Mouse (Mus musculus) midbrain, postnatal 0 days (tissue): ENCODE measurements around the gene Itgb5. TPM values are rescaled to one million over a fixed set of nuclear protein-coding genes. Genes with fewer than 3 reads are reported as not detected.

Experiments
- ATAC-seq: fragments of 200-750 bp; cut with Nextera tagmentation; 2 replicates; pipeline ENCODE4 v1.8.0; 2017; ENCODE audit warnings: moderate number of reproducible peaks, mild to moderate bottlenecking, moderate TSS enrichment, moderate library complexity; ENCODE audit not compliant: low FRiP score
- DNase-seq: peaks from one replicate; pipeline ENCODE4 v3.0.0-alpha.2; 2015; ENCODE audit warnings: low spot score
- H3K27ac ChIP-seq: fragments of 300-500 bp; sonication (generic); 2 replicates; pipeline ENCODE4 v1.5.1; 2014; ENCODE audit warnings: low read depth, mild to moderate bottlenecking, low read length, mixed read lengths
- H3K27me3 ChIP-seq: fragments of 300-500 bp; sonication (generic); 2 replicates; pipeline ENCODE4 v1.6.1; 2014; ENCODE audit warnings: low read length, control low read depth, mixed read lengths; ENCODE audit not compliant: insufficient read depth
- H3K36me3 ChIP-seq: fragments of 300-500 bp; sonication (generic); 2 replicates; pipeline ENCODE4 v1.6.1; 2014; ENCODE audit warnings: low read length, control low read depth, mixed read lengths; ENCODE audit not compliant: insufficient read depth
- H3K4me1 ChIP-seq: fragments of 300-500 bp; sonication (generic); 2 replicates; pipeline ENCODE4 v1.6.1; 2014; ENCODE audit warnings: mild to moderate bottlenecking, control low read depth, antibody characterized with exemption, low read length, mixed read lengths; ENCODE audit not compliant: insufficient read depth
- H3K4me2 ChIP-seq: fragments of 300-500 bp; sonication (generic); 2 replicates; pipeline ENCODE4 v1.6.1; 2014; ENCODE audit warnings: low read depth, mild to moderate bottlenecking, low read length, mixed read lengths; ENCODE audit not compliant: poor library complexity, severe bottlenecking
- H3K4me3 ChIP-seq: fragments of 300-500 bp; sonication (generic); 2 replicates; pipeline ENCODE4 v1.5.1; 2014; ENCODE audit warnings: low read depth, mild to moderate bottlenecking, low read length, moderate library complexity
- H3K9ac ChIP-seq: fragments of 300-500 bp; sonication (generic); replicated peaks from 2 replicates; pipeline ENCODE4 v1.6.1; 2014; ENCODE audit warnings: mild to moderate bottlenecking, low read length, moderate library complexity, mixed read lengths; ENCODE audit not compliant: poor library complexity, severe bottlenecking
- H3K9me3 ChIP-seq: fragments of 300-500 bp; sonication (generic); 2 replicates; pipeline ENCODE4 v1.6.1; 2016; ENCODE audit warnings: low read length, control low read depth
- CTCF ChIP-seq: IDR thresholded peaks from 2 replicates; pipeline ENCODE4 v1.5.1; 2016; ENCODE audit warnings: antibody characterized with exemption, mild to moderate bottlenecking
- whole genome bisulfite sequencing: fragments of 180-500 bp; shearing (Covaris S2); extraction: QIAGEN DNeasy Blood & Tissue Kit; methylation state at CpG from one replicate; pipeline ENCODE4 v1.1.7; 2014; 5-methylcytosine and 5-hydroxymethylcytosine counted together
- polyA plus RNA-seq: library from polyadenylated mRNA; unstranded; fragments of >200 nt; fragmentation: Nextera tagmentation; extraction: Ambion mirVana; gene quantifications from 2 replicates; pipeline ENCODE4 v1.2.1, GENCODE M21; 2015
- total RNA-seq: library from RNA; depleted of rRNA; stranded (reverse); fragments of >200 nt; gene quantifications from 2 replicates; pipeline ENCODE4 v1.2.3, GENCODE M21; 2014

Gene Itgb5
- total and polyA plus RNA-seq, 2 experiments from 2014 or later, result 22.9 to 49.8 TPM

DNA sequence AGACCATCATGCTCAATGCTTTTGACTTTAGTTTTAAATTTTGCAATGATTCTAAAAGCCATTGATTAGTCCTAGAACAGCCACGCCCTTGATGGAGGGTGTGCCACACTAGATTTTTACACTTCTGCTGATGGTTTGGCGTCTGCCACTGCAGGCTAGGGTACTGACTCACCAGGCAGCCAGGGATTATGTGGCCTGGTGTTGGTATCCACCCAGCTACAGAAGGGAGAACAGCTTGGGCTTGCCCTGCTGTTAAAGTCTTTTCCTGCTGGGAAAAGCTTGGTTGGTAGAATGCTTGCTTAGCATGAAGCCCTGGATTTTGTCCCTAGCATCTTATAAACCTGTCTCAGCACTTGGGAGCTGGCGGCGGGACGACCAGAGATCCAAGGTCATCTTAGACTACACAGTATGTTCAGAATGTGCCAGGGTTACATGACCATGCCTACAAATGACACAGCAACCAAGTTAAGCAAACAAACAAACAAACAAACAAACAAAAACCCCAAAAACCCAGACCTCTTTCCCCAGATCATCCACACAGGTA, 33.8 kb downstream of the Itgb5 start:
- no peak overlapping the region for H3K9ac ChIP-seq
- DNase-seq, result no peak
- no peak overlapping the region for H3K4me3 ChIP-seq
- no peaks in the 10 kb centered on the region for H3K27me3 ChIP-seq
- no peaks in the 10 kb centered on the region for H3K9me3 ChIP-seq
- H3K36me3 ChIP-seq, result no peaks in the 10 kb centered on the region
- WGBS, result 79% methylated on average over 5 of the region's 5 CpGs
- H3K4me1 ChIP-seq, result peaks cover 5% of the 10 kb centered on the region; the same call in 1 of the 2 replicates
- H3K27ac ChIP-seq, result no peak overlapping the region
- no peak for ATAC-seq
- TF ChIP-seq CTCF, result no peak
- no peak overlapping the region for H3K4me2 ChIP-seq

DNA sequence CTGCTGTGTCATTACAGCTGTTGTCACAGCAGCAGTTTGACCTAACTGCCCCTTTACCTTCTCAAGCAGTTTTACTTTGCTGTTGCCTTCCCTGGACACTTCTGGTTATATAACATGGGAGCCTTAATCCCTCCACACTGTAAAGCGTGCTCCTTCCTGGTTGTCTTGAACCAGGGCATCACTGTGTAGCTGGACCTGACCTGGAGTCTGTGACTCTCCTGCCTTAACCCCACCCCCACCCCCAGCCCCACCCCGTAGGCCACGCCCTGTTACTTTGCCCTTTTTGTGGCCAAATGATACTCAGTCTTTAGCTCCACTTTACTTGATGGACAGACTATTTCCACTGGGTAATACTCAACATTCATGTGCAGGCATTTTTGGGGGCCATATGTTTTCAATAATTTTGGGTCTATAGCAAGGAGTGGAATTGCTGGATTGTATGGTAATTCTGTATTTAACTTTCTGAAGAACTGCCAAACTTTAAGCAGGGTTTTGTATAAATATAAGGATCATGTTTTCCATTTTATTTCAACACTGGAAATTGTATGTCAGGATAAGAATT, 40.8 kb downstream of the Itgb5 start:
- Histone ChIP-seq H3K27ac (no peak overlapping the region), H3K4me3 (no peak overlapping the region), H3K36me3 (no peaks in the 10 kb centered on the region), H3K9ac (no peak overlapping the region), H3K4me1 (no peaks in the 10 kb centered on the region), H3K9me3 (no peaks in the 10 kb centered on the region), H3K27me3 (no peaks in the 10 kb centered on the region), H3K4me2 (no peak overlapping the region)
- no peak for TF ChIP-seq CTCF
- 88% methylated on average over 3 of the region's 3 CpGs for WGBS
- DNase-seq (no peak), ATAC-seq (no peak)

DNA sequence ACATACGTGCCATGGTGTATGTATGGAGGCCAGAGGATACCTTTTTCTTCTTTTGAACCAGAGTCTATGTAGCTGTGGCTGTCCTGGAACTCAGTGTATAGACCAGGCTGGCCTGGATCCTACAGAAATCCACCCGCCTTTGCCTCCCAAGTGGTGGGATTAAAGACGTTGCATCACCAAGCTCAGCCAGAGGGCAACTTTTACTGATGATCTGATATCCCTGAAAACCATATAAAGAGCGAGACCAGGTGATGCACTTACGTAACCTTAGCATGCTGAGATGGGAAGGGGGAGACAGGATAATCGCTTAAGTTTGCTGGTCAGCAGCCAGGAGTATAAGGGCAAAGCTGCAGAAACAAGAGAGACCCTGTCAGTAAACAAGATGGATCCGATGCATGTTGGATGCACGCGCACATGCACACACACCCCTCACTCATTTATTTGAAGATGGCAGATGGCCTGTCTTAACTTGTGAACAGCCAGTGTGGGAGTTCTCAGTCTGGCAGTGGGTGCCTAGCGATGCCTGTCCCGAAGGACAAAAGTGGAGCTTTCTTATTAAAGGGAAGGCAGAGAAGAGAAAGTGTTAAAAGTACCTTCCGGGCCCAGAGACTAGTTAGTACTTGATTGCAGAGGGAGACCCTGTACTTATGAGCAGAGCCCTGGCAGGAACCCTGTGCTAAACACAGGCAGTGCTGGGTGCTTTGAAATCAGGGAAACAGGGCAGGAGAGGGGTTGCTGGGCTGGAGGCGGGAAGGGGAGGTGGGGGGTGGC, 41.7 kb downstream of the Itgb5 start:
- Histone ChIP-seq H3K4me1 (no peaks in the 10 kb centered on the region), H3K4me2 (no peak overlapping the region), H3K27ac (no peak overlapping the region), H3K36me3 (no peaks in the 10 kb centered on the region), H3K9ac (no peak overlapping the region), H3K27me3 (no peaks in the 10 kb centered on the region), H3K9me3 (no peaks in the 10 kb centered on the region), H3K4me3 (no peak overlapping the region)
- DNase-seq, result no peak
- ATAC-seq, result no peak
- TF ChIP-seq CTCF, result no peak
- WGBS, result 78% methylated on average over 13 of the region's 13 CpGs

DNA sequence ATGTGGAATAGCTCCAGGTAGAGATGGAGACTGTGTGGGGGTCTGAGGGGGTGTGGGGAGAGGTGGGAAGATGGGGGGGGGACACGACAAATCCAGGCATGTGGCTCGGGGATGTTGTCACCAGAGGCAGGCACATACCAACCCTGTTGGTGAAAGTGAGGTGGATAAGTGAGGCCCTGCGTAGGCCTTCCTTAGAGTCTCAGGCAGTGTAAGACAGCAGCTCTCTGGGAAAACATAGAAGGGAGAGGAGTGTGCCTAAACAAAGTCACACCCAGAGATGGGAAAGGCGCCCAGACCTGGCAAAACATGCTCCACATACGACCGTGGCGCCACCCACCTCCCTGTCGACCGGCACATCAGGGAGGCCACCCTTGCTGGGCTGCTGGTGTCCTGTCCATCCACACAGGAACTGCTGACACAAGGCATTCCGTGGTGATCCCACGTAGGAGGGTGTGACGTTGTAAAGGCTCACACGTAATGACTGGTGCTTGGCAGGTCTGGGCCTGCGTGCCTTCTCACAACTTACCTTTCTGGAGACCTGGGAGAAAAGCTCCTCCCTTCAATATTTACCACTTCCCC, 42.5 kb downstream of the Itgb5 start:
- H3K4me3 ChIP-seq, result no peak overlapping the region
- no peaks in the 10 kb centered on the region for H3K27me3 ChIP-seq
- ATAC-seq (no peak), DNase-seq (no peak)
- WGBS, result 77% methylated on average over 14 of the region's 14 CpGs
- no peak overlapping the region for H3K9ac ChIP-seq
- H3K4me1 ChIP-seq, result no peaks in the 10 kb centered on the region
- no peak overlapping the region for H3K4me2 ChIP-seq
- H3K36me3 ChIP-seq, result no peaks in the 10 kb centered on the region
- TF ChIP-seq CTCF, result no peak
- H3K27ac ChIP-seq, result no peak overlapping the region
- H3K9me3 ChIP-seq, result no peaks in the 10 kb centered on the region

DNA sequence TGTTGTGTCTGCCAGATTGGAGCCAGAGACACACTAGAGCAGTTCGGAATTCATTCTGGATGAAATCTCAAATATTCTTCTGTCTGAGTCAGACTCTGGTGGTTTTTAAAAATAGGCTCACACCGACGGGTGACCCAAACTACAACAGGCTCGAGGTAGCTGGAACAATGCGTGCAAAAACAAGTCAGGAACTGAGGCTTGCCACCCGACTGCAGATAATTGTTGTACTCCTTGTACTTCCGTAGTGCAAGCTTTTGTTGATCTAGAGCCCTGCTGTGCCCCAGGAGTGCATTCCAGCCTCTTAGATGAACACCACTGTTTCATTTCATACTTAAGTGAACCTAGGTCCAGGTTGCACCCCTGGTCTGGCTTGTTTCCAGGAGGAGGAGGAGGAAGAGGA, 43.8 kb downstream of the Itgb5 start:
- DNase-seq (no peak), ATAC-seq (no peak)
- Histone ChIP-seq H3K9ac (no peak overlapping the region), H3K4me2 (no peak overlapping the region), H3K27me3 (no peaks in the 10 kb centered on the region), H3K27ac (no peak overlapping the region), H3K9me3 (no peaks in the 10 kb centered on the region), H3K4me3 (no peak overlapping the region), H3K36me3 (no peaks in the 10 kb centered on the region), H3K4me1 (no peaks in the 10 kb centered on the region)
- TF ChIP-seq CTCF, result no peak
- 57% methylated on average over 7 of the region's 7 CpGs for WGBS
